Mouse (Mus musculus): ENCODE measurements at regions not wholly inside any gene's neighbourhood (a gene's known extent, or its start where the extent isn't known, plus 50 kb on each side); places are given as distances from the start of the nearest gene placed in this dataset.

DNA sequence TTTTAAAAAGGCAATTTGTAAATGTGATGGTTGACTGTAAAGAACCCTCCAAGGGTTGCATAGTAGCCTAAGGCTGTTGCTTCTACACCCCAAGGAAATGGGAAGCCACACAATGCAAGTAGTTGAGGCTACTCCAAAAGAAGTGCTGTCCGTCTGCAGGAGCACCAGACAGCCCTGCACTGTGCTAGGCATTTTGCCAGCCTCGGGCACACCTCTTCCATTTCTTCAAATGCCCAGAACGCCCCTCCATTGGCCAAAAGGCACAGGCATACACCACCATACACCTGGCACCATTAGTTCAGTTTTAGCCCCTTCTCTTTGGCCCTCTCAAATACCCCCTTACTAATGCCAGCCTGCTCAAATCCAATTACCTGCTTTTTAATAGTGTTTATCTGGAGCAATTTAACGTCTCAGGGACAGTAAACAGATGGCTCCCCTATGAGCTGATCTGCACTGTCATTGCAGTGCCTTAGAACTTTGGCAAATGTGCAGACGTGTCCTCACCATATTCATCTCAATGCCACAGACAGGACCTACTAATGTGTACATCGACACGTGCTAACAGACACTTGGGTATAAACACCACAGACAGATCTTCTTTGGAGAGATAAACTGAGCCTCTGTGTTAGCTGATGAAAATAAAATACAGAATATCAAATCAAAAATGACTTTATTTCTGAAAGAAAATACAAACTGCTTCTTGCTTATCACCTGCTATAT is 211.9 kb upstream of the Hnrnpa3 start:
- intact Hi-C loops (cut with DNase I) = no loop called here

DNA sequence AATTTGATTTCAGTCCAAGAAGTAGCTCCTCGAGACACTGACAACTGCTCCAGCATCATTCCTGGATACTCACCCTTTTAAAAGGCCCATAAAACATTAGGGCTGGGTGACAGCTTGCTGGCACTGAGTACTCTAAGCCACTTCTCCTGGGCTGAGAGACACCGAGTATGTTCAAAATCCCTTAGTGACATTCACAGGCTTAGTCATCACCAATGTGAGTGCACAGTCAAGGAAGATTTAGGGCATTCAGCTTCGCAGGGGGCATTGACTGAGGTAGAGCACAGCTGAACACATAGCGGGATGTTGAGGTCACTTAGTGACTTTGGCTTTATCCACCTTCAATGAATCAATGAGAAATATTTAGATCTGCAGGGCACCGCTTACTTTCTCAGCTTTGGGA is 210.8 kb upstream of the Hnrnpa3 start:
- intact Hi-C loops (cut with DNase I) = no loop called here

DNA sequence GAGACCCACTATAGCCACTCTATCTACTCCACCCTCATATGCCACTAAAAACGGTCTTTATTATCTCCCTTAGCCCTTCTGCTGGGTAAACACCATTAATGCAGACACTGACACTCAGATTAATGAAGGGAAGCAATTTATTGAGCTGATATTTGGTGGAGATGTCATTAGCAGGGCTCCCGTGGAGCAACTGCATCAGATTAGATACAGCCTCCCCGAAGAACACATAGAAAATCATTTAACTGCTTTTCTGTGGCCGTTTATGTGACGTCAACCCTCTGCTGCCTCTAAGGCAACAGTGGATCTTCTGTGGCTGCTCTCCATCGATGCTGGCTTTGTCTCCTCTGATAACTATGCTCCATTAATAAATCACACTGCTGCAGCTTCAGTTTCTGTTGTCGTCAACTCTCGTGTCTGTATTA is 207.2 kb upstream of the Hnrnpa3 start:
- intact Hi-C loops (cut with DNase I) = no loop called here

DNA sequence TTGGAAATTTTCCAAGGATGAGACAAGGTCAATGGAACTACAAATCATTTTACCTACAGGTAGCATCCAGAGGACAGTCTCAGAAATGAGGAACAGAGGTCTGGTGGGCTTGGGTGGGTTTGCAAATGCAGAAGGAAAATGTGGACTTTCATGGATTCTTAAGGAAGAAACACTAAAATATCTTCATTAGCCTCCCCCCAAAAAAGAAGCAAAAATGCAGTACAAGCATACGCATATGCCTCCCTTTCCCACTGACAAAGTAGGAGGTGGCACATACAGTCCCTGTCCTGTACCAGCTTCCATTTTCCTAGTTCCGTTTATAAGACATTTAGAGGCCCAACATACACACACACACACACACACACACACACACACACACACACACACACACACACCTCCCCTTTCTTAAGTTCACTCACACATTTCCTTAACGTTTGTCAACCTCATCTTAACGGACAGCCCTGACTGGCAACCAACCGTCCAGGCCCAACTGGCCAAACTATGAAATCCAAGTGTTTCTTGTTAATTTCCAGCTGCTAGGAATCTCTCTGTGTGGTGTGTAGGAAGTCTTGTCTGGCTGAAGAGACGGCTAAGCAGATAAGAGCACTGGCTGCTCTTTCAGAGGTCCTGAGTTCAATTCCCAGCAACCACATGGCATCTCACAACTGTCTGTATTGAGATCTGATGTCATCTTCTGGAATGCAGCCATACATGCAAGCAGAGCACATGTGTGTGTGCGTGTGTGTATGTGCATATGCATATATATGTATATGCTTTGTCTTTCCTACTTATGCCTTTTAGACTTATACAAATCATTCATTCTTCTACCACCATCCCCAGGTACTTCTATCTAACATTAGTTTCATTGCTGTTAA is 206.6 kb upstream of the Hnrnpa3 start:
- intact Hi-C loops (cut with DNase I) = no loop called here

DNA sequence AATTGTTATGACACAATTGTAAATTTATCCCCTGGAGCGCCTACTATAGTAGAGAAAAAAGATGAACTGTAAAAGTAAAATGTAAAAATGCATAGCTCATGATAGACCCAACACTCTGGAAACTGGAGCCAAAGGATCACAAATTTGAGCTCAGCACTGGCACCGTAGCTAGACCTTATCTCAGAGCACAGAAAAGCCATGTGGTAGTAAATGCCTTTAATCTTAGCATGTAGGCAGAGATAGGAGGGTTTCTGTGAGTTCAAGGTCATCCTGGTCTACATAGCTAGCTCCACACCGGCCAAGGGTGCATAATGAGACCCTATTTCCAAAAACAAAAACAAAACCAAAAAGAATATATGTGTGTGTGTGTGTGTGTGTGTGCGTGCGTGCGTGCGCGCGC is 203.6 kb upstream of the Hnrnpa3 start:
- intact Hi-C loops (cut with DNase I) = no loop called here

DNA sequence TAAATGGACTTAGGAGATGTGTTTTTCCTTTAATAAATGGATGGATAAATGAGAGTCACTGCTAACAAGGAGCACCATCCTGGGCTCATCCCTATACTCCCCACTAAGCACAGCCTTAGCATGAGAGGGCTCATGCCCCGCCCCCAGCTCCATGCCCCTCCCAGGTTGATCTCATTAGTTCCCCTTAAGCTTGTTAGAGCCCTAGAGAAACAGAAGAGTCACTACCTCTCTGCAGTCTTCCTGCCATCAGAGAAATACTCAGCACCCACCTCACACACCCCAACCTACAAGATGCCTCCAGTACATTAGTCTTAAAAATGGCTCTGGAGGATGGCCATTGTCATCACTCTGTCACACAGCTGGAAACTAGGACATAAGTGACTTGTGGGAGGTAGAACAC is 202.8 kb upstream of the Hnrnpa3 start:
- intact Hi-C loops (cut with DNase I) = no loop called here

DNA sequence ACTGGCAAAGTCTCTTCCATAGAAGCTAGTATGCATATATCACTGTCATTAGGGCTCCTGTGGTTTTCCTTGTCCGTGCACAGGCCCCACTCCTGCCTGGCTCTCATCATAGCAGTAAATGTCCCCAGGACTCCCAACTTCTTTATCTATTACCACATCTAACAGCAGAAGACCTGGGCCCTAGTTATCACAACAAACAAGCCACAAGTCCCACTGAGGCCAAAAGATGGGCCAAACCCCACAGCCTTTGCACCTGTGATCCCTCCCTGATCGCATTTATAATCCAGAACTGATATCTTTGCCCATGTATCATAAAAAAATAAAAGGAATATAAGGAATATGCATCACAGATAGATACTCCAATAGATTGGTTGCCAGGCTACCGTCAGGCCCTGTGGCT is 201.6 kb upstream of the Hnrnpa3 start:
- intact Hi-C loops (cut with DNase I) = no loop called here

DNA sequence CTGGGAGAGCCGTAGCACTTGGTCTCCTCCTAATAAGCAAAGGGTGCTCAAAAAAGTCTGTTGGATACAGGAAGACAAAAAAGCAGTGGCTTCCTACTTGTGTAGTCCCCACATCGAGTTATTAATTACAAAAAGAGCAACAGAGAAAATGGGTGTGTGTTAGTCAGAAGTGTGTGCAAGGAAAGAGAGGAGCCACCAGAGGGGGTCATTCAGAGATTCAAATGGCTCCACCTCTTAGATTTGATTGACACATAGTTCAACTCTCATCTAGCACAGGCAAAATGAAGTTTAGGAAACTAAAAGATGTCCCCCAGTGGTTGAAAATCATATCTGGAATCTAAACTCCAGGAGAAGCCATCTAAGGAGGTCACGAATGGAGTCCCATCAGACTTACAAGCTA is 200.2 kb upstream of the Hnrnpa3 start:
- intact Hi-C loops (cut with DNase I) = no loop called here

DNA sequence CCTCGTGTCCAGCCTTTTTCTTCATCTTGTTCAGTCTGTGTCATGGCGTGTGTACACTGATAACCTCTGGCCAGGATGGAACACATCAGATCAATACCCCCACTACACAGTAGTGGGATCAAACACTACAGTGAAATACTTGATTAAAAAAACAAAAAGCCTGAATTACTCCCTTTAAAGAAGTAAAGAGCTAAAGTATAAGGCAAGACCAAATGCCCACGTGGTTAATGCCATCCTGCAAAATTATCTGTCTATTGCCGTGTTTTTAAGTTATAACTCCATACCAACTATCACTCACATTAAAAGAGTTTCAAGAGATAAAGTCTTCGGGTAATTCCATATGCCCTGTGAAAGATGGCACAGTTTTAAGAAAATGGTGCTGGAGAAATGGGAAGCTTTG is 198.6 kb upstream of the Hnrnpa3 start:
- intact Hi-C loops (cut with DNase I) = no loop called here

DNA sequence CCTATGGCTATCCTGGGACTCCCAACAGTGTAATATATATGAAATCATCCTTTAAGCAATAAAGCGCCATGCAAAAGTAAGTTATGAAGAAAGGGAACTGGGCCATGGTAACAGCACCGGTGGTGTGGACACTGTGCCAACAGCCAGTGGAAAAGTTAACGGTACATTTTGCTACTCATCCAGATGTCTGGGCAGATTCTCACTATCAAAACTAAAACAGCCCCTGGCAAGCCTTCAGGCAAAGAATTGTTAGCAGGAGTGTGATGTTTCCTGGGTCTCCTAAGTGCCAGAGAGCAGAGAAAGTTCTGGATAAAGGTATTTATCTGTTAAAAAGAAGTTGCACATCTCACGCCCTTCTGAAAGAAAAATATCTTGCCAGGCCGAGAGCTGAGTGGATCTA is 198.0 kb upstream of the Hnrnpa3 start:
- intact Hi-C loops (cut with DNase I) = no loop called here

DNA sequence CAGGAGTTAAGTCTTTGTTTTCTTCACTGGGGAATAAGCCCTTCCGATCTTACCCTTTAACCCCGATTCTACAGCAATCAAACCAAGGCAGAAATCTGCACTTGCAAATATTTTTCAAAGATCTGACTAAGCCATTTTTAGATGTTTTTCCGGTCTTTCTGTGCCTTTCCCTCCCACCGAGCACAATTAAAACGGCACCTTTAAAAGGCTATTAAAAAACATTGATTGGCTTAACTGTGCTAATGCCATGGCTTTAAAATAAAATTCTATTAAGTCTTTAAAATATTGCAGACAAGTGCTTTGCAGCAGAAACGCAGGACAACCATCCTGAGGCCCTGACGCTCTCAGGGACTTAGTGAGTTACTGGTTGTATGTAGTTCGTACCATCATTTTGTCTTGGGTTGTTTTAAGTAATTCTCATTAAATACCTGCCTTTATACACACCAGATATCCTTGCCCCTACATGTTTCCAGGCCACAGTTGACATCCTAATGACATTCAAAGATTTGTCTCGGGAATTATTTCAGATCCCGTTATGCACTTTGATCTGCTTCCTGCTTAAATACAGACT is 197.6 kb upstream of the Hnrnpa3 start:
- intact Hi-C loops (cut with DNase I) = no loop called here

DNA sequence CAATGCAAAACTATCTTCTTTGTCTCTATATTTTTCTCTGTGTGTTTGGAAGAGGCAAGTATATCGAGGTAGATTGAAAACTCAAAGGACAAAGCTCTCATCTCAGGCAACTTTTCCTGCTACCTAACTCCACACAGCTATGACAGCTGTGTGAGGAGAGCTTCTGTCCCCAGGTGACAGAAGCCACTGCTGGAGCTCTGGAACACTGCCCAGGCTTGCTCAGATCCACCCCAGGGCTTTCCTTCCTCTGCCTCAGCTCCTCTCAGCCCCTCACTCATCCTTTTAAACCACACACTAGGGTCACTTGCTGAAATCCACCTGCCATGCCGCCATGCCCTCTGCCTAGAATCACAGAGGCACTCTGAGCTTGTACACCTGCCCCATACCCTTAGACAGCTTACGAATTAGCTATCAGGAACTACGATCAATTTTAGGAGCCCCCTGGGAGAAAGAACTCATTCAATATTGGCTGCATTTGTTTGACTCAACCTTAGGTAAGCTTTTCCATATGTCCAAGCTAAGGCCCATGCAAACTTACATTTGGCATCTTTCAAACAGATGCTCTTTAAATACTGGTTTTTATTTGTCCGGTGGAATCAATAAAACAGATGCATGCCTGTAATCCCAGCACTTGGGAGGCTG is 196.9 kb upstream of the Hnrnpa3 start:
- intact Hi-C loops (cut with DNase I) = no loop called here

DNA sequence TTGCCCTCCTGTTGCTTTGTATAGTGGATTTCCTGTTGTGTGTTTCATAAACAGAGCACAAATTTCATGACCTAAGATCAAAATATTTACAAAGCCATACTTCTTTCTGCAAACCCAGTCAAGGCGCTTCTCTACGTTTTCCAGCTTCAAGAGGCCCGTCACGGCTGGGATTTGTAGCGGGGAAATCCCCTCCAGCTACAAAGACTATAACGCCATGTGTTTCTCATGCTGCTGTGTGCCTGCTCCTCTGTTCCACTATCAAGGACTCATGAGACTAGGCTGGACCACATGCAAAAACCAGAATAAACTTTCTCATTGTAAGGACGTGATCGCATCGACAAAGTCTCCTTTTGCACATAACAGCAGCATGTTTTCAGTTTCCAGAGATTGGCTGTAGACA is 196.0 kb upstream of the Hnrnpa3 start:
- intact Hi-C loops (cut with DNase I) = no loop called here

DNA sequence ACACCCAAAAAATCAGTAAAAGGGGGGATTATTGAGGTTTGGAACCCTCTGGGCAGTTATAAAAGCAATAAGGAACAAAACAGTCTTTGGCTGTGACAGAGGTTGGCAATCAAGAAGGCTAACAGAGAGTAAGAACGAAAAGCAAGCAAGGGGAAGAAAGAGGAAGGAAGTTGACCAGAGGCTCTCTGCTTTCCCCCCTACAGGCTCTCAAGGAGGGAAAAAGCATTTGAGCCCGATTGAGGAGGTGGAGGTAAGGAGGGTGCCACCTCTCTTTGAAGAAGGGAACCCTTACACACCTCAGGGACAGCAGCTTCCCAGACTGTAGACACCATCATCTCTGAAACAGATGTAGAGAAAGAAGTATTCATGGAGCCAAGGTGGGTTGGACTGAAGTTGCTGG is 194.6 kb upstream of the Hnrnpa3 start:
- intact Hi-C loops (cut with DNase I) = no loop called here

DNA sequence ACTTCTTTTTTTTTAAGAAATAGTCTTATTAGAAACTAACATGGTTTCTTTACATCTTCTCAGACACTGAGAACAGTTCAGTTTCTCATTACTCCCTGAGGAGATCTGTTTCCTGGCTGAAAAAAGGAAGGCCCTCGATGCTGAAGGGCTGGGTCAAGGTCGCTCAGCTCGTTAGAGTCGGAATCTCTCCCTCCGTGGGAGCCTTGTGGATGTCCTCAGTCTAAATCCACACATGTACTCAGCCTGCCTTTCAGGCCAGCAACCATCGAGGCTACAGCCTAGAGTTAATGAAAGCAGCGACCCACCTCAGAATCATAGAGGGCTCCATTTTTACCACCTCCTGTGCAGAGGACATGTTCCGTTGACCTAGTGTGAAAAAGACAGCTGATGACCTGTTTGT is 190.2 kb upstream of the Hnrnpa3 start:
- intact Hi-C loops (cut with DNase I) = no loop called here

DNA sequence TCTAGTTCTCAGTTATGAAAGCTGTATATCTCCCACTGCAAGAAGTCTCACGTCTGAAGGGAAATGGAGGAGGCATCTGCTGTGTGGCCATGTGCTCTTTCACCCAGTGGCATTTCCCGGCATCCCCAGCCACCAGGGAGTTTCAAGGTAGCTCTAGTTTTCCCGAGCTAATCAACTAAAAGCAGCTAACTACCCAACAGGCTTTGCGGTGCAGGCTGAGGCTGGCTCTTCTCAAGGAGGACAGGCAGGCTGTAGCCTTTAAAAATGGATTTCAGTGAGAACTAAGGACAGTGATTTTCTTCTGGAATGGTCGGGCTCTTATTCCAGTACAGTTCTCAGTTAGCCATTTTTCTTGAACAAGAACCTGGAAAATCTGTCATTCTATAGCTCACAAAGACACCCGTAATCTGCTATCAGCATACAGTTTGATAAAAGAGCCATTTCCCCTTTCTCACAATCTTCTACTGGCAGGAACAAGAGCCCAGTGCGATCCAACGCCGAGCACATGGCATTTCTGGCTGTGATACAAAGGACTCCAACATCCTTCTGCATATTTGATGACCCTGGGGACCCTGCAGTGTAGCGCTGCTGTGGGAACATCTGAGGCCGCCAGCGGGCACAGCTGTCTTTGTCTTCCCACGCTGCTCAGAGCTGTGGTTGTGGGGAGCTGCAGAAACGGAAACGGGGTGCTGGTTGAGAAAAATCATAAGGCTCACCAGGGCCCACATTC is 188.9 kb upstream of the Hnrnpa3 start:
- intact Hi-C loops (cut with DNase I) = no loop called here

DNA sequence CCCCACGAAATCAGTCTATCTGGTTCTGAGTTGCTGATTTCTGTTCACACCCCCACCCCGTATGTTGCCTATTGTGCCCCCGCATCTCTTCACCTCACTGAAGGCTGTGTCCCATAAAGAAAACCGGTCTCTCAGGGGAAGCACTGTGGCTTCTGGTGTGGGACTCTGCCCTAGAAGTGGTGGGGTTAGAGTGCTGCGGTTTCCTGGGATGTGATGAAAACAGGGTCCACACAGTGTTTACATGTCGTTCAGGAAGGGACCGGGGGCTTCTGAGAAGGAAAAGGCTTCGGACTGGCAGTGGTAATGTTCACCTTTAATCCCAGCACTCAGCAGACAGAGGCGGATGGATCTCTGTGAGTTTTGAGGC is 188.4 kb upstream of the Hnrnpa3 start:
- intact Hi-C loops (cut with DNase I) = no loop called here

DNA sequence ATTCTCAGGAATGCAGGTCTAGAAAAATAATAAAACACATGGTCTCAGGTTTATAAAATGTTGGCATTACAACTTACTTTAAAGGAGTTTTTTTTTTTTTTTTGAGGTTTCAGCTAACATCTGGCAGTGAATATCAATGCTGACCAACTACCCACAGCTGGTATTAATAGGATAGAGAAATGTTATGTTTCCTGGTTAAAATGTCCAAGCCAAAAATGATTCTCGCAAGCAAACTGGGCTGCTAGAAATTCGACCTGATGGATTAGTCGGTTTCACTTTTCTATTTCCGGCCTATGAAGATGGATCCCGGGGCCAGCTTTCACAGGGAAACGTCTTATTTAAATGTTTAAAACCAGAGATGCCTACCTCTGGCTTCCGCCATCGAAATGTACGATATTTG is 186.6 kb upstream of the Hnrnpa3 start:
- intact Hi-C loops (cut with DNase I) = no loop called here

DNA sequence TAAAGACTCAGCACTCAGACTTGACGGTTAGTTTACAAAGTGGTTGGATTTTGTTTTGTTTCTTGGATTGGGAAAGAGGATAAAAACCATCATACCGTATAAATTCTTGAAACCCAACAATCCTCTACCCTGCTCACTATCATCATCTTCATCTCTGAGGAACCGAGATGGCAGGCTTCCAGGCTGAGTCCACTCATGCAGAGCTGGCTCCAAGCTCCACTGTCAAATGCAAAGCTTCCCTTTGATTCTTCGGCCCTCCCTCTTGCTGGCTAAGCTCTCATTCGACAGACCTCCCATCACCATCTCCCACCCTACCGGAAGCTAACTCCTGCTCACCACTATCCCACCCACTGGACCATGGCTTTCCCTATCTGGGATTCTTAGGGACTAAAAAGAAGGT is 184.6 kb upstream of the Hnrnpa3 start:
- intact Hi-C loops (cut with DNase I) = no loop called here

DNA sequence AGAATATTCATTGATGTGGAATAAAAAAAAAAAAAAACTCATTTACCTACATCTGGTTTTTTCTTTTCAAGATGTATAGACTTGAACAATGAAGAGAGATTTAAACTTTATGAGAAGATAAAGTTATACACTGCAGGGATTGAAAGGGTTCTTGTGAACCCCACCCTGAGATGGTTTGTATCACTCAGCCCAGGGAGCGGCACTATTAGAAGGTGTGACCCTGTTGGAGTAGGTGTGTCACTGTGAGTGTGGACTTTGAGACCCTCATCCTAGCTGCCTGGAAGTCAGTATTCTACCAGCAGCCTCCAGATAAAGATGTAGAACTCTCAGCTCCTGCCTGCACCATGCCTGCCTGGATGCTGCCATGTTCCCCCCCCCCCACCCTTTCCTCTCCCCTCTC is 182.7 kb upstream of the Hnrnpa3 start:
- intact Hi-C loops (cut with DNase I) = no loop called here

DNA sequence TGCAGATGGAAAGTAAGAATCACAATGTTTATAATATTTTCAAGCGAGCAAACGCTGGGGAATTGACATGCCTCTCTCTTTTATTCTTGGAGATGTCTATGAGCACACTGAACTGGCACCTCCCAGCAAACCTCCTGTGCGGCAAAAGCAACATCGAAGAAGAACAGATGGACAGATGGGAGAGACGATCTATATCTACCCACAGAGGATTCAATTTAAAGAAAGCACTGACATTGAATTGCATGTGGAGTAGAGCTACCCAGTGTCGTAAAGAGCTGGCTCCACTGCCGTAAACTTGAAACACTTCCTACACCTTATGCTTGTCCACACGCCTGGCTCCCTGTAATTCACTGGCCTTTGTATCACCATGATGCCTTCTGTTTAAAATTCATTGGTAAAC is 182.0 kb upstream of the Hnrnpa3 start:
- intact Hi-C loops (cut with DNase I) = no loop called here
